Mouse (Mus musculus): ENCODE results near the gene Mars.

GRCm38 (mm10) chr10:127286730-127287129 is 24.9 kb downstream of the Mars start:
- TF ChIP-seq CTCF (IDR thresholded peaks at IDR 0.05; ENCODE audit: borderline replicate concordance, insufficient read depth, low read length) (no peak), POLR2A (IDR thresholded peaks at IDR 0.05; ENCODE audit: low read depth, low read length) (no peak)
